Mouse (Mus musculus) gastrocnemius, postnatal 4 days (tissue): ENCODE results near the gene Olfr1453. TPM values are rescaled to one million over a fixed set of nuclear protein-coding genes. Genes with fewer than 3 reads are reported as not detected.
"Not testable (repeated sequence)": the region's sequence is repeated elsewhere in the genome, so short reads cannot be mapped to it uniquely, and the experiment has no call there.

ENCODE experiments used
- DNase-seq, 2 experiments: peaks; one replicate each; pipeline ENCODE4 v3.0.0; 2021 to 2022; ENCODE audit warnings: low spot score in 2 of 2, mixed read lengths in 2 of 2
- long read RNA-seq, 2 experiments: library from polyadenylated mRNA; stranded (forward); transcript quantifications; one replicate each; pipeline ENCODE4 v2.0.0; 2021
- total RNA-seq, 2 experiments: library from RNA; stranded (reverse); gene quantifications; 2 replicates each; pipeline ENCODE4 v1.2.3; 2021

Gene Olfr1453
- total RNA-seq, result not detected
- long read RNA-seq, experiment 1, result 0 reads
- long read RNA-seq, experiment 2, result 0 reads

- DNase-seq, result no peak
Measured at GRCm38 (mm10) chr19:13028227-13028626, at the start of gene Olfr1453. Gene Olfr1453, minus strand, starts transcription at chr19:13028327.

GRCm38 (mm10) chr19:13060310-13060709 is 32.2 kb upstream of the Olfr1453 start, which contains the start of gene Olfr1454:
Gene Olfr1454, plus strand, starts transcription at chr19:13060610.
- no peak for DNase-seq

GRCm38 (mm10) chr19:12994714-12995113 is 33.4 kb downstream of the Olfr1453 start, which contains the start of gene Olfr1451:
Gene Olfr1451, plus strand, starts transcription at chr19:12995014.
- DNase-seq, result no peak

DNA sequence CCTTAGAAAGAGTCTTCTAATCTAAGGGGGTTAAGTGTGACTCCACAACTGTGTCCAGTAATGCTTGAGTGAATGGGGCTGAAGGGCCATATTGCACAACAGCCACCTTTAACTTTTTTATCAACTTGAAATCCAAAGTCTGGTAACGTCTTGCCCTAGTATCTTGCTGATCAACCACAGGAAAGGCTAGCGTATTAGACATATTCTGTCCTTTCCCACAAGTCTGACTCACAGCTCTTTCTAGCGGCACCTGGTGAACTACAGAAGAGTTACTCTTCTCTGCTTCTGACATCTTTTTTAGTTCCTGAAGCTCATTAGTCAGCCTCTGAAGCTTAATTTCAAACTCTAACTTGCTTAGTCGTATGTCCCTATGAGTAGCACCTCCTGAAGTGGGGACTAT is 35.8 kb downstream of the Olfr1453 start:
- not testable (repeated sequence) for DNase-seq

Other genes with a start within 250 kb of the Olfr1453 start
- 10 to 100 TPM; 62.2 to 71.0 TPM for gene Zfp91, start 232.2 kb downstream of the Olfr1453 start, total RNA-seq
- 1 to 10 TPM; 1.5 to 1.9 TPM for gene Lpxn, start 232.1 kb downstream of the Olfr1453 start, total RNA-seq
- not detected for gene Gm5244, start 181.6 kb downstream of the Olfr1453 start, total RNA-seq
- not detected for gene Olfr1444, start 171.0 kb downstream of the Olfr1453 start, total RNA-seq
- gene Olfr1445, start 144.5 kb downstream of the Olfr1453 start, total RNA-seq, result not detected
- gene Olfr1446, start 134.8 kb downstream of the Olfr1453 start, total RNA-seq, result not detected
- gene Olfr1447, start 124.6 kb downstream of the Olfr1453 start, total RNA-seq, result not detected
- not detected for gene Olfr1448, start 103.9 kb downstream of the Olfr1453 start, total RNA-seq
- not detected for gene Olfr1449, start 97.5 kb downstream of the Olfr1453 start, total RNA-seq
- not detected for gene Olfr1450, start 78.1 kb downstream of the Olfr1453 start, total RNA-seq
- not detected for gene Olfr1451, start 33.3 kb downstream of the Olfr1453 start, total RNA-seq
- not detected for gene Olfr1454, start 32.3 kb upstream of the Olfr1453 start, total RNA-seq
- not detected for gene Olfr1457, start 69.6 kb upstream of the Olfr1453 start, total RNA-seq
- not detected for gene Olfr1458, start 78.4 kb upstream of the Olfr1453 start, total RNA-seq
- gene Olfr1459, start 121.2 kb upstream of the Olfr1453 start, total RNA-seq, result under 1 TPM; 0.02 to 0.03 TPM
- not detected for gene Olfr1461, start 134.7 kb upstream of the Olfr1453 start, total RNA-seq
- not detected for gene Olfr1462, start 157.4 kb upstream of the Olfr1453 start, total RNA-seq
- not detected for gene Olfr1463, start 203.0 kb upstream of the Olfr1453 start, total RNA-seq